ENCODE assay signal across 21 mouse cellular contexts in the genomic region with DNA sequence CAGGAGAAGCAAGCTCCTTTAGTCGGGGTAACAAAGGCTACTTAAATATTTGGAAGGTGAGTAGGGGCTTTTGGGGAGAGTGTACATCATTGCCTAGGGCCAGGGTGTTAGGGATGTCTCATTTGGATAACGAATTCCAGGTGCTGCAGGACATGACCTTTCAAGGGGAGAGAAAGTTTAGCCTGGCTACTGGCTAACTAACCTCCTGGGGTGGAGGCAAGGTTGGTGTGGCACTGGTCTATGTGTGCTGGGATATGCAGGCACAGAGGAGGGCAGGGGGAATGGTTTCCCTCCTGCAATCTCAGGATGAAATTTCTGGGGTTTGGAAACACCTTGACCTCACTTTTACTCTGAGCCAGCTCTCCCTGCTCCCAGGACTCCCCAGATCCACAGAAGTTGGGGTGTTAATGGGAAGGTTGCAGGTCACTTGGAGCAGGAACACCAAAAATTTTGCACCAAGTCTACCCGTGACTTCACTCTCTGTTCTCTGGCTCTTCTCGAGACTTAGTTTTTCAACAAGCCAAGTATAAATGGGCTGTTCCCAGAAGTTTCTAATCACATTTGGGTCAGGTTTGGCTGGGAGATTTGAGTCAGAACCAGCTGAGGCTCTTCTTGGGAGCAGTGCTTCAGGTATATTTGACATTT. TPM values are rescaled to one million over a fixed set of nuclear protein-coding genes. Genes with fewer than 3 reads are reported as not detected.
DNase-seq lines count a peak whose midpoint lies in the region; ATAC-seq and TF ChIP-seq lines count a peak whose summit lies in the region.
"Had no signal": no experiment of that assay in that cellular context is flagged by ENCODE, and none has a peak within 500 bp of the region (broad histone marks: within the 10 kb centered on the region; RNA-seq: fewer than 3 reads in every experiment).

No protein-coding gene starts in this region.

- peak overlapping the region; percentile 33; the same call in 1 of the 2 replicates for H3K27ac ChIP-seq in spleen, adult 2 months (ENCODE audit: insufficient read depth, low read length)
- peak overlapping the region; percentile 96 for H3K27ac ChIP-seq in liver, embryonic 12.5 days
- H3K27ac ChIP-seq: forebrain, embryonic 15.5 days; hindbrain, embryonic 12.5 days; limb, embryonic 12.5 days; lung, embryonic 15.5 days had no signal

- H3K36me3 ChIP-seq in spleen, adult 2 months (ENCODE audit: control insufficient read depth, insufficient read depth, low read length), result peaks cover 2% of the 10 kb centered on the region; the same call in 1 of the 2 replicates
- 0 out of 2 replicates have a peak, but pooled peaks cover 3% of the 10 kb centered on the region for H3K36me3 ChIP-seq in liver, embryonic 12.5 days
- H3K36me3 ChIP-seq: forebrain, embryonic 15.5 days; hindbrain, embryonic 12.5 days; limb, embryonic 12.5 days; lung, embryonic 15.5 days had no signal

- H3K27me3 ChIP-seq in spleen, adult 2 months (ENCODE audit: control insufficient read depth, insufficient read depth, low read length), result no peaks in the 10 kb centered on the region
- H3K27me3 ChIP-seq in liver, embryonic 12.5 days (replicated peaks), result no peaks in the 10 kb centered on the region
- H3K27me3 ChIP-seq: forebrain, embryonic 15.5 days; hindbrain, embryonic 12.5 days; limb, embryonic 12.5 days; lung, embryonic 15.5 days had no signal

- peak; percentile 52 for ATAC-seq in erythroid progenitor cell, adult 5-6 weeks (replicated peaks; ENCODE audit: low FRiP score, poor library complexity, severe bottlenecking)
- peak; percentile 78 for ATAC-seq in liver, embryonic 12.5 days
- ATAC-seq: forebrain, embryonic 15.5 days had no signal

- no peak for DNase-seq in spleen, adult 2 months (ENCODE audit: low read depth in 1 of 2, low spot score in 2 of 2)
- no peak for DNase-seq in spleen, postnatal 36 days (ENCODE audit: low spot score in 2 of 2)
- DNase-seq in spleen, postnatal 4 days (ENCODE audit: low spot score in 2 of 2), result peak; percentile 32 to 67
- DNase-seq in left cerebral cortex, adult 8-10 months (ENCODE audit: low spot score in 2 of 2), result no peak
- DNase-seq in urinary bladder, postnatal 36 days (ENCODE audit: low spot score in 2 of 2), result no peak
- DNase-seq: cerebellum, adult 8-10 months; gastrocnemius, postnatal 25 days; kidney, postnatal 4 days; midbrain, embryonic 14.5 days; right cerebral cortex, postnatal 25 days; thymus, adult 2 months had no signal

- TF ChIP-seq CTCF in spleen, adult 2 months (IDR thresholded peaks at IDR 0.05; ENCODE audit: extremely low read depth, insufficient read depth, insufficient read length, insufficient replicate concordance), result no peak

- no peaks in the 10 kb centered on the region for H3K9me3 ChIP-seq in liver, embryonic 12.5 days (replicated peaks)
- H3K9me3 ChIP-seq: forebrain, embryonic 15.5 days; hindbrain, embryonic 12.5 days; limb, embryonic 12.5 days; lung, embryonic 15.5 days had no signal

- peak overlapping the region; percentile 78 for H3K9ac ChIP-seq in liver, embryonic 12.5 days
- H3K9ac ChIP-seq: forebrain, embryonic 15.5 days; hindbrain, embryonic 12.5 days; limb, embryonic 12.5 days; lung, embryonic 15.5 days had no signal

- H3K4me1 ChIP-seq in spleen, adult 2 months (ENCODE audit: control insufficient read depth, insufficient read depth, insufficient read length), result peaks cover 9% of the 10 kb centered on the region; the same call in 1 of the 2 replicates
- H3K4me1 ChIP-seq in liver, embryonic 12.5 days, result peaks cover 74% of the 10 kb centered on the region
- H3K4me1 ChIP-seq: forebrain, embryonic 15.5 days had no signal

- H3K4me2 ChIP-seq in liver, embryonic 12.5 days, result peak overlapping the region; percentile 78
- H3K4me2 ChIP-seq: forebrain, embryonic 15.5 days; hindbrain, embryonic 12.5 days; limb, embryonic 12.5 days; lung, embryonic 15.5 days had no signal

- no peak for TF ChIP-seq POLR2A in spleen, adult 2 months (IDR thresholded peaks at IDR 0.05; ENCODE audit: low read depth, low read length)

- WGBS in spleen, adult 2 months, result 84% methylated on average over 4 of the region's 4 CpGs
- 49% methylated on average over 4 of the region's 4 CpGs for WGBS in liver, embryonic 12.5 days (ENCODE audit: insufficient replicate concordance)

- no peak overlapping the region for H3K4me3 ChIP-seq in spleen, adult 2 months (ENCODE audit: extremely low read depth, insufficient read depth, insufficient read length)
- peak overlapping the region; percentile 52 for H3K4me3 ChIP-seq in liver, embryonic 12.5 days
- H3K4me3 ChIP-seq: forebrain, embryonic 15.5 days; hindbrain, embryonic 12.5 days; limb, embryonic 12.5 days; lung, embryonic 15.5 days; myocyte had no signal

RNA-seq across cellular contexts. Expression of a gene that starts 4.1 kb away (rescaled TPM):
- 10.5 and 13.0 TPM in 2 replicates for polyA plus RNA-seq in spleen, adult 2 months (2012; rRNA removed)
- total RNA-seq in erythroid progenitor cell, adult 5-6 weeks (2015; ENCODE audit: low replicate concordance), result 14.4 and 18.9 TPM in 2 replicates
- total RNA-seq in erythroid progenitor cell, adult 5-6 weeks (2017; ENCODE audit: low replicate concordance), result 16.6 and 20.0 TPM in 2 replicates
- 4.2 and 5.2 TPM in 2 replicates for polyA plus RNA-seq in liver, embryonic 12.5 days (2016; fragmentation: Nextera tagmentation; extraction: Ambion mirVana)
- 1 to 10 TPM; 1.2 to 1.6 (median 1.3) TPM for total RNA-seq in left cerebral cortex, adult 8-10 months (2022)

RNA-seq across cellular contexts. Expression of a gene that starts 33.9 kb away (rescaled TPM):
- polyA plus RNA-seq in spleen, adult 2 months (2012; rRNA removed), result 5.8 and 7.0 TPM in 2 replicates
- 13.3 and 17.6 TPM in 2 replicates for total RNA-seq in erythroid progenitor cell, adult 5-6 weeks (2015; ENCODE audit: low replicate concordance)
- total RNA-seq in erythroid progenitor cell, adult 5-6 weeks (2017; ENCODE audit: low replicate concordance), result 8.0 and 15.6 TPM in 2 replicates
- 2.1 and 2.4 TPM in 2 replicates for polyA plus RNA-seq in liver, embryonic 12.5 days (2016; fragmentation: Nextera tagmentation; extraction: Ambion mirVana)
- 1 to 10 TPM; 4.7 to 6.2 (median 5.7) TPM for total RNA-seq in left cerebral cortex, adult 8-10 months (2022)

RNA-seq across cellular contexts. Expression of a gene that starts 58.1 kb away (rescaled TPM):
- polyA plus RNA-seq in spleen, adult 2 months (2012; rRNA removed), result 0.32 and 0.36 TPM in 2 replicates
- not detected in 2 replicates for total RNA-seq in erythroid progenitor cell, adult 5-6 weeks (2015; ENCODE audit: low replicate concordance)
- total RNA-seq in erythroid progenitor cell, adult 5-6 weeks (2017; ENCODE audit: low replicate concordance), result not detected in 2 replicates
- not detected in 2 replicates for polyA plus RNA-seq in liver, embryonic 12.5 days (2016; fragmentation: Nextera tagmentation; extraction: Ambion mirVana)
- total RNA-seq in left cerebral cortex, adult 8-10 months (2022), result not detected
- total RNA-seq: gastrocnemius, postnatal 25 days; layer of hippocampus, postnatal 14 days; left cerebral cortex, postnatal 10 days had no signal
- polyA plus RNA-seq: limb, embryonic 12.5 days; stomach, embryonic 14.5 days had no signal

Comparison
In these comparisons a context has a peak if more than half of its experiments do, and no peak if none do; other contexts are left out.
1. DNase-seq: peak in spleen, postnatal 4 days (2 of 2); none in spleen, adult 2 months (0 of 2), spleen, postnatal 36 days (0 of 2), left cerebral cortex, adult 8-10 months (0 of 2) and urinary bladder, postnatal 36 days (0 of 2).
2. RNA of a gene that starts 4.1 kb away (total RNA-seq): 14.4 to 20.0 TPM in erythroid progenitor cell, adult 5-6 weeks; 1.2 to 1.6 TPM in left cerebral cortex, adult 8-10 months; every median in the first group is over 4 times any median in the second.